Mouse (Mus musculus): ENCODE data around the gene Kcnh7.

GRCm38 (mm10) chr2:63099676-63100075 is 84.4 kb downstream of the Kcnh7 start:
- TF ChIP-seq CTCF (IDR thresholded peaks at IDR 0.05; ENCODE audit: low read depth, low read length) (no peak), POLR2A (IDR thresholded peaks at IDR 0.05; ENCODE audit: borderline replicate concordance, low read depth, low read length) (no peak)

All from bone marrow macrophage, adult 2 months (primary cell).